Mouse (Mus musculus) ES-CJ7 (cell line): ENCODE measurements at regions not wholly inside any gene's neighbourhood (a gene's known extent, or its start where the extent isn't known, plus 50 kb on each side); places are given as distances from the start of the nearest gene placed in this dataset.
A peak's percentile ranks its signal among the peaks of the same experiment; 100 is the strongest.

Experiments
- DNase-seq: peaks from one replicate; pipeline ENCODE4 v3.0.0; 2011; ENCODE audit warnings: low read depth, low spot score

DNA sequence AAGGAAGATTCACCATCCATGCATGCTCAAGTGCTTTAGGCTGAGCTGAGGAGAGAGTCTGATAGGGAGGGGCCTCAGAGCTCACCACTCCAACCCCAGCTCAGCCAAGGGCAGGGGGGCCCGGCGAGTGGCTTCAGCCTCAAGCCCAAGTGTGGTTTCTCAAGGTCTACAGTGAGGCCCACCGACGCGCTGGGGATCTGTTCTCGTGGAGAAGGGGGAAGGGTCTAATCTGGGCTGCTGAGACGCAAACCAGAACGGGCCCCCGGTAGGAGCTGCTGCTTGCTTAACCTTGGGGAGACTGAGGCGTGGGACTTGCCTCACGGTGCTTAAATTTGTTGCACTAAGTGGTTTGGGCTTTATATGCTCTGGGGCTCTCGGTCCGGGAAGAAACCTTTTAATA is 70.9 kb downstream of the Asb1 start:
- DNase-seq, result peak; percentile 14

DNA sequence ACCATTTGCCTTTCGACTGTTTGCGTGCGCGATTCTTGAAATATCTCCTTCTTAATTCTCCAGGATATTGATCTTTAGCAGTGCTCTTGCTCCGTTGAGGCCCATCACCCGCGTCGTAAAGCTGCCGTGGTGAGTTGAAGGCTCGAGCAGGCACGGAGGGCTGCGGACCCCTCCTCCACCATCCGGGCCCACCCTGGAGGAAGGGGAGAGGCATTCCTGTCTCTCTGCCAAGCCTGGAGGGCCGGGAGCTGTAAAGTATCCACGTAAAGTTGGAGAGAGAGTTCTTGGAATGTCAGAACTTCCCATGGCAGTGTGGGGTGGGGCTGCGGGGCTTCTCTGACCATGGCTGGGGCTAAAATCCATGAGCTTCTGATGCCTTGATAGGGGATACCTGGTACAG is 71.3 kb downstream of the Asb1 start:
- DNase-seq, result no peak

DNA sequence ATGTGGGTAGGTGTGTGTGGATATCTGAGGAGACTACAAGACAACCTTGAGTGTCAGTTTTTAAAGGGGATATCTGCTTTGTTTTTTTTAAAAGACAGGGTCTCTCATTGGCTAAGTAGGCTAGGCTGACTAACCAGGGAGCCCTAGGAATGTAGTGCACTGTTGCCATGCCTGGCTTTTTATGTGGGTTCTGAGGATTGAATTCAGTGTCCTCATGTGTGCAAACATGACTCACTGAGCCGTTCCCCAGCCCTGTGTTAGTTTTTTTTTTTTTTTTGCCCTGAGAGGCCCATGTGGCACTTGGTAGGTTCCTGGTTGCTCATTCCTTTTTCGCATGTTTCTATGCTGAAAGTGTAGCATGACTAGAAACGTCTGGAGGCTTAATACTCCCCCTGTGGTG is 72.6 kb downstream of the Asb1 start:
- no peak for DNase-seq

DNA sequence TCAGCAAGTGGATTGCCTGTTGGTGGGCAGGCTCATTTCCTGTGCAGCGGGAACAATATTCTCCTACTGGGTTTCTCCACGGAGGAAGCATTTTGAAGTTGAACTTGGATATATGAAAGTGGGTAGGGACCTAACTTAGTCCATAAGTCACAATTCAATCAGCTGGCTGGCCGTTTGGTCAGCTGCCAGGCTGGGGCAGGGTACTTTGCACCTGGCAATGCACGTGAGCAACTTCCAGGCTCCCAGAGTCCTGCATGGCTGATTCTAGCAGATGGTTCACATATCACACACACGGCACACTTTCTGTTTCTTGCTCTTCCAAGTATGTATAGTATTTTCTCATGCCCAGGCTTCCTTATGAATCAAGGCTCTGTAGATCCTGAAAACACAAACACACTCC is 75.1 kb downstream of the Asb1 start:
- no peak for DNase-seq

DNA sequence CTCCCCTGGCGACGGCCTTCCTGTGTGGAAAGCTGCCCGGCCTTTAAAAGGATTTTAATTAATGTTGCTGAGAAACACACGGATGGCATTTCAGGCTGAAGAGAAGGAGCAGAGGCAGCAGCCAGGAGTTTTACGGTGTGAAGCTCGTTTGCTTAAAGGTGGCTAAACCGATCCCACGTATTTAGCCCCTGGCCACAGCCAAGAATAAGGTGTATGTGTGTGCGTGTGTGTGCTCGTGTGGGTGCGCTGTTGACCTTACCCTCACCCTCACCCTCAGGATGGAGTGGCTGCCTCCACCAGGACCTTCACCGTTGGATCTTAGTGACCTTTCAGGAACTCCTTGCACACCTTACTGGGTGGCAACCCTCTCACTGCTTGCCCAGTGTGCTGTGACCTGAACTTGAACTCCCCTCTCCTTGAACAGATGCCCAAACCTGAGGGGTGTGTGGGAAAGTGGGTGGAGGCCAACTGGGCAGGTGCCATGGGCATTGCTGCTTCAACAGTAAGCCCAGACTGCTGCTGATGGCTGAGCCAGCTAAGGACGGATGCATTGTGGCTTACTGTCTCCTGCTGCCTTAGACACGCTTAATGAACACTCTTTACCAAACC is 78.3 kb downstream of the Asb1 start:
- no peak for DNase-seq

DNA sequence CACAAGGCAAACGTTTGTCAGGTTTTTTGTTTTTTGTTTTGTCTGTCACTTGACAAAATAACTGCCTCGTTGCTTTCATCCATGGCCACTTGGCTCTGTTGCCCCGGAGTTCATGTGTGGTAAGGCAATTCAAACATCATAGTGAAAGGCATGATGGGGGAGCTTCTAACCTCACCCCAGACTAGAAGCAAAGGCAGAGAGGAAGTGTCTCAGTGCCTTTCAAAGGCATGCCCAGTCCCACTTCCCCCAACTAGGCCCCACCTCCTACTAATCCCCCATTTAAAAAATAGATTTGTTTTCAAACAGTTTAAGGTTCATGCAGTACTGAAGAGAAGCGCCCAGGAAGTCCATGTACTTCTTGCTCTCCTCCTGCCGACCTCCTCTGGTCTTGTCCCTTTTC is 80.8 kb downstream of the Asb1 start:
- DNase-seq, result no peak

DNA sequence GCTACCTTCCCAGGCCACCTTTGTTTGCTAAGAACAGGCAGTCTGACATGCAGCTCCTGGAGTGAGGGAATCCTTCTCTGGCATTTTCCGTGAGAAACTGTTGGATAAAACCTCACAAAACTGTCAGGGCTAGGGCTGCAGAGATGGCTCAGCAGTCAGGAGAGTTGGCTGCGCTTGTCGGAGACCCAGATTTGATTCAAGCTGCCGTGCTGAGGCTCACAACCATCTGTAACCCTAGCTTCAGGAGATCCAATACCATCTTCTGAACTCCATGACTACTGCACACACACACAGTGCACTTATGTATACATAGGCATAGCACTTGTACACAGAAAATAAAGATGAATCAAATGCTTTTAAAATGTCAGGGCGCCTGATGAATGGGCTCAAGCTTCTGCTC is 82.5 kb downstream of the Asb1 start:
- no peak for DNase-seq

DNA sequence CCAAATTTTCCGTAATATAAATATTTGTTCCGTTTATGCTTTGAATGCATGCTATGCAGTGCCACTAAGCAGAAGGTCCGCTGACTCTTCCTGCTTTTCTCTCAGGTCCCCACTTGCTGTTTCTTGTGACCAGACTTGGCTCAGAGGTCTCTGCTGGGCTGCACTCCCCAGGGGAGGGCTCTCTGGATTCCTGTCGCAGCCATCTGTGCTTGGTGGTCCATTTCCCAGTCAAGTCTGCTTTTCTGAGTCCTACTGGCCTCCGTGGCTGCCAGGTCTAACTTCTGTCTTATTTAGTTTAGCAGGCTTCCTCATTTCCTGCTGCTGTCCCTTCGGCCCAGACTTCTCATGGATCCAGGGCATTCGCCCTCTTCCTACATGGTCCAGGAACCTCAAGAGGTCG is 83.7 kb downstream of the Asb1 start:
- no peak for DNase-seq

DNA sequence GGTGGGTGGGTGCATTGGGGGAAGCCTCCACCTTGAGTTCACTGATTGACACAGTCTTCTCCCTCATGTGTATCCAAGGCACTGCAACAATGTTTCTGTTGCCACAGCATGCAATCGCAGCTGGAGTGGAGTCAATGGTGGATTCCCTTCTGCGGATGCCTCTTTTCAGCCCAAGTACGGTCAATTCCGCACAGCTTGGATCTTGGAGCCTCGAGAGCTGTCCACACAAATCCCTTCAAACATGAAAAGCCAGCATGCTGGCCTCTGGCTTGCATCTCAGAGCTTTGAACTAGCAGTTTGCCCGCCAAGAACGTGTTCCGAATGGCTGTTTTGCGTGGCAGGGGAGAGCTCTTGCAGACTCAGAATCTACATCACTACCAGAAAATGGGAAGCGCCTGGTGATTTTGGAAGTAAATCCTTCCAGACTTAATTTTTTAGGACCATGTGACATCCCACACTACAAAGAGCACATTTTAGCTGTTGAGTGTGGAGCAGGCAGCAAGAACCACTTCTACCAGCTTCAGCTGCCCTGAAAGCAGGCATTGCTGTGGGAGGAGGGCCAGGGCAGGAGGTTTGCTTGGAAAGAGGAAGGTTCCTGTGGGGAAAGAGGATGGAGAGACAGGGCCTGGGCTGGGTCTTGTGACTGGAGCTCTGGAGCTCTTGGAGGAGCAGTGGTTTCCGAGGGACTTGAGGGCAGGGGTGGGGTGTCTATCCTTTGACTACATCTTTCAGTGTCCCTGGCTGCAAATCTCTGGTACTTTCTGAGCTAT is 84.4 kb downstream of the Asb1 start:
- no peak for DNase-seq

DNA sequence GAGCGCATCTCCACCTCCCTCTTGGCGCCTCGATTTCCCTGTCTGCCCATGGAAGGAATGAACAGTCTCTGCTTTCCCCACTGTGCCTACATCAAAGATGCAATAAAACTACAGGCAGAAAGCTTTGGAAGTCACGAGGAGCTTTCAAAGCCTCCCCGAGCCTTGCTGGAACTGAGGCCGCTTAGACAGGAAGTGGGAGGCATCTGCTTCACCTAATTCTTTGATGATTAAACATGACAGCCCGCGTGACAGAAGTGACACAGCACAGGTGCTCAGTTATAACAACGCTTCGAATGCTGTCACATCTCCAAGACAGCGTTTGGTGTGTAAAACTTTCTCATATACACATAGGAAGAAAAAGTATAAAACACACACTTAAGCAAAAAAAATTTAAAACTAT is 85.7 kb downstream of the Asb1 start:
- DNase-seq, result no peak

DNA sequence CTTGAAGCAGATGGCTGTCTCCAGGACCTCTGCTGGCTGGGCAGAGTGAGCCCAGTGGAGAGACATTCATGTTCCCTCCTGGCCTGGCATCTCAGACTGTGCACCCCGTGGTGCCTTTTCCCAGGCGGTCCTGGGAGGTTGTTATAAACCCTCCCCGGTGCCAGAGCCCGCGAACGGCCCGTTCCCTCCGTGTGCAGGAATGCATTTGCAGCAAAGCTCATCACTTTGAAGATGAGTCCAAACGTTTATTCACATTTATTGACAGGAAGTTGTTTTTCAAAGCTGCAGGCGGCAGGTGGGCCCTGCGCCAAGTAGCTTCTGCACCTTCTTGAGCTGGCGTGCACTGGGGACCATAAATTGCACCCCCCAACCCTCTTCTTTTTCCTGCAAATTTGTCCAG is 89.9 kb downstream of the Asb1 start:
- no peak for DNase-seq

DNA sequence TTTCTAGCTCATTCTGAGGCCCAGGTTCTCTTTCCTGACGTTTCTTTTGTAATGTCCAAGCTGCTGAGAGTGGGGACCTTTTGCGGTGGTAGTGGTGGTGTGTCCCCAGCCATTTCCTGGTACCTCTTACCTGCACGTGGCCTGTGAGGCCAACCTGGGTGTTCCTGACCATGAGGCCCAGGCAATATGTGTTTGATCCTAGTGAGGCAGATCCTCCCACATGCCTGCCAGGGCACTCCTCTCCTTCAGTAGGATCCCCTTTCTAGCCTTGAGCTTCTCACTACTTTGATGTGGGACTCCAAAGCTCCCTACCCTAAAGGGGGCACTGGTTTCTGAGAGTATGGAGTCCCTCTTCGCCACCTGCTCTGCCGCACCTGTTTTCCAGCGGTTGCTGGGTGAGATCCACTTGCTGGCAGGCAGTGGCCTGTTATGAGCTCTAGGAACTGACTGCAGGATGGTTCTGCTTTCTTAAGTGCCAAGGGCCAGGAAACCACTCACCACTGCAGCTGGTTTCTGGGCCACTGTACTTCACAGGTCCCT is 90.6 kb downstream of the Asb1 start:
- no peak for DNase-seq

DNA sequence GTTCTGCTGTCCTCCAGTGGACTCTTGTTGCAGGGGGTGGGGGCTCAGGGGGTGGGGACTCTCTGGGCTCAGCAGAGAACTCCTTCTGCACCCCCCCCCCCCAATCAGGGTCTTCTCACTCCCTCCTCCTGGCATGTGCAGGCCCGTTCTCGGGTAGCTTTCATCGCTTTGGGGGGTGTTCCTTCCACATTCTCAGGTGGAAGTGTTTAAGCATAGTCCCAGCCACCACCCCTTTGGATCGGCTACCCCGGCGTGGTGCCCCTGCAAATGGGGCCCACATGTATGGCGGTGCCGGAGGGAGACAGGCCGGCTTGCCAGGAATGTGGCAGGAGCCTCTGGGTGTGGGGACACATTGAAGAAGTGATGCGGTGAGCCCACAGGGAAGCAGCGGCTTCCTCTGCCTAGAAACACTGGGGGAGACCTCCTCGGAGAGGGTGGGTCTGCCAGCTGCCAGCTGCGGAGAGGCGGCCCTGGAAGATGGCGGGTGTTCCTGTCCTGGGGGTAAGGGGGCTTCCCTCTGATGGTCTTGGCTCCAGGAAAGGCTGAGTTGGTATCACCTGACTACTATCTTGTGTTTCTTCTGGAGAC is 92.7 kb downstream of the Asb1 start:
- no peak for DNase-seq

DNA sequence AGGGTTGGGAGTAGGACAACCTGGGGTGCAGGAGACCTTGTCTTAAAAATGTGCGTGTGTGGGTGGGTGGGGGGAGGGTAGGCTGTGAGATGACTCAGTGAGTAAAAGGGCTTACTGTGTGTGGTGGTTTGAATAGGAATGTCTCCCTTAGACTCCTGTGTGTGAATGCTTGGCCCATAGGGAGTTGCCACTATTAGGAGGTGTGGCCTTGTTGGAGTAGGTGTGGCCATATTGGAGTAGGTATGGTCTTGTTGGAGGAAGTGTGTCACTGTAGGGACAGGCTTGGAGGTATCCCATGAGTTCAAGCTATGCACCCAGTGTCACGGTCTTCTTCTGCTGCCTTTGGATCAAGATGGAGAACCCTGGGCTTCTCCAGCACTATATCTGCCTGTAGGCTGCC is 96.2 kb downstream of the Asb1 start:
- no peak for DNase-seq

DNA sequence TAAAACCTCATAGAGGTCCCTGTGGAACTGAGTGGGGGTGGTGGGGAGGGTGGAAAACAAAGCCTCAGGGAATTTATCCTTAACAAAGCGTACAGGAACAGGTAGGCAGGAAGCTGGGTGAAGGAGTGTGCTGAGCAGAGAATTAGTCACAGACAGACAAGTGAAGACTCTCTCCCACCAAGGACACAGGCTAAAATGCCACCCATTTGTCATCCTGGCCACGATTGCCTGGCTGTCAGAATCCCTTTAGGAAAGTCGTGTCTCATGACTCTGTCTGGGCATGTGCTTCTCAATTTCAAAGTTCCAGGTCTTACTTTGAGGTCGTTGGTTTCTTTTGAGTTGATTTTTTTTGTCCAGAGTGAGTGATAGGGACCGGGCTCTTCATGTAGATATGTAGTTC is 100.2 kb downstream of the Asb1 start:
- DNase-seq, result no peak

DNA sequence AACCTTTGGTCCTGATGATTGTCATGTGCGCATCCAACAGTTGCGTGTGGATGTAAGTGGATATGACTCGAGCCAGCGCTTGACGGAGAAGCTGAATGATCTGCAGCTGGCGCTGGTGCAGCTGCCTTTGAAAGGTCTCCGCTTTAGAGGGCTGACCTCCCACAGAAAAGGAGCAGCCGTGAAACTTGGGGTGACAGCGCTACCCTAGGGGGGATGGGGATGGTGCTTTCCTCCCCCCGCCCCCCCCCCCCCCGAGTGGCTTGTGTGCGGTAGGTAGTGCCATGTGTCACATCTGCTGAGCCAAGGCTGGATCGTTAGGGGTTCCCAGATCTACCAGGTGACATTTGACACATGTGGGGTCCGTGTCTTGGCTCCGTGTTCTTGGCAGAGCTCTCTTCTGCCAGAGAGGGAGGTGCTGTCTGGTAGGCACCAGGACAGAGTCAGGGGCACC is 118.7 kb downstream of the Asb1 start:
- DNase-seq, result no peak

DNA sequence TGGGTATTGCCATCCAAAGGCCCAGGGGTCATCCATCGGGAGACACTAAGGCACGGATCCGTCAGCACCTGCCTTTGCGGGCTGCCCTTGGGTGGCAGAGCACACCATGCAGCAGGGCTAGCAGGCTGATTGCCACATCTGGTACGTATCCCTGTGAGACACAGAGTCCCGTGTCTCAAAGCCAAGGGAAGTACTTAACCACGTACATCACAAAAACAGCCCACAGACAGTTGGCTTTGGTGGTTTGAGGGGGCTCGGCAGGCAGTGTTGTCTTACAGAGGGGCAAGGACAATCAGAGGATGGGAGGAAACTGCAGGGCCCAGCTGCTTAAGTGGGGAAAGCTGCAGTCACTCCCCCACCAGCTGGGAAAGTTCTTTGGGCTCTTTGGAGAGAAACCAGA is 119.1 kb downstream of the Asb1 start:
- DNase-seq, result no peak

DNA sequence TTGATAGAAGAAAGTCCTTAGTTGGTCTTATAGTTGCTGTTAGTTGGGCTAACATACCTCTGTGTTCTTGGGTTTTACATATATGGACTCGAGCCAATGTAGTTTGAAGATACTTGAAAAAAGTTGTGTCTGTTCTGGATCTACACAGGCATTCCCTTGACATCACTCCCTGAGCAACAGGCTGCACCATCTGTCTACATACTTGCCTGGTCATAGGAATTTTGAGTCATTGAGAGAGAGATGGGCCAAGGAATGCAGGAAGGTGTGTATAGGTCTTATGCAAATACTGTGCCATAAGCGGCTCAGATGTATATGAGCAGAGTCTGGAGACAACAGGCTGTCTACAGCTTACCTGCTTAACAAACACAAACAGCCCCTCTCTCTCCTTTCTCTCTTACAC is 122.9 kb downstream of the Asb1 start:
- no peak for DNase-seq

DNA sequence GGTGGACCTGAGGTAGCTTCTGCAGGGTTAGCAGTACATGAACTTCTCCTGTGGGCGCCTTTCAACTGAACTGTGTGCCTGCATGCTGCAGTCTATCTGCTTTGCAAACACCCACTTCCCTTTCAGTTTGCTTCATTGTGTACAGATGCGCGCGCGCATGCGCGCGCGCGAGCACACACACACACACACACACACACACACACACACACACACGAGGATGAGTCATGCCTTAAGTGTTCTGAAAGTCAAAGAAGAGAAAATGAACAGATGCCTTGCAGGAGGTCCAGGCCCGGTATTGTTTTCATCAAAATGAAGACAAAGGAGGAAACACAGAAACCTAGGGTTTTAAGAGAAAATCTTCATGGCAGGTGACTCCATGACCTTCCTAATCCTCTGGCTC is 124.3 kb downstream of the Asb1 start:
- DNase-seq, result no peak

DNA sequence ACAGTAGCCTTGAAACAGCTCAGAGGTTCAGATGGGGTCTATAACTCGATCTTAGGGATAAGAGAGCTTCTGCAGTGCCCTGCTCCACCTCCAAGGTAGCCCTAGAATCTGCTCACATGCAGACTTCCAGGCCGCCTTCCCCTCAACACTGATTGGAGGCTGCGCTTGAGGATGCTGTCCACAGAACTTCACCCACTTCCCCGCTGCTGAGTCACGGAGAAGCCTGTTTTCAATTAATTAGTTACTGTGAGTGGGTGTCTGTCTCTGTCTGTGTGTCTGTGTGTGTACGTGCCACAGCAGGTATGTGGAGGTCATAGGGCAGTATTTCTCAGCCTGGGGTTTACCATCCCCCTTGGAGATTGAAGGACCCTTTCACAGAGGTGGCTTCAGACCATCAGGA is 128.2 kb downstream of the Asb1 start:
- DNase-seq, result no peak

DNA sequence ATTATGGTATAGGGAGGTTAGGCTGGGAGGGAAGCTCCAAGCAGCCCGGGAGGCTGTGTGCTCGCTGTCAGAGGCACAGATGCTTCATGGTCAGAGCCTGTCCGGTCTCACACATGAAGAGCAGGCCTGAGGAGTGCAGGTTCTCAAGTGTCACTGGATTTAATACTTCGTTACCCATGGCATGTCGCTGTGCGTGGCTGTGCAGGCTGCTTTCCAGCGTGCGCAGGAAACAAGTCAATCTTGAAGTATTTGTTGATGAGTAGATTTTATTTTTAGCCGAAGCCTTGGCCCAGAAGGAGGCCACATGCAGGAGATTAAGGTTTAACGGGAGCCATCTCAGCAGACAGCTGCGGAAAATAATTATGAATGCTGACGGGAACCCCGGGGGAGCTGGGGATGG is 130.3 kb upstream of the Twist2 start:
- no peak for DNase-seq

DNA sequence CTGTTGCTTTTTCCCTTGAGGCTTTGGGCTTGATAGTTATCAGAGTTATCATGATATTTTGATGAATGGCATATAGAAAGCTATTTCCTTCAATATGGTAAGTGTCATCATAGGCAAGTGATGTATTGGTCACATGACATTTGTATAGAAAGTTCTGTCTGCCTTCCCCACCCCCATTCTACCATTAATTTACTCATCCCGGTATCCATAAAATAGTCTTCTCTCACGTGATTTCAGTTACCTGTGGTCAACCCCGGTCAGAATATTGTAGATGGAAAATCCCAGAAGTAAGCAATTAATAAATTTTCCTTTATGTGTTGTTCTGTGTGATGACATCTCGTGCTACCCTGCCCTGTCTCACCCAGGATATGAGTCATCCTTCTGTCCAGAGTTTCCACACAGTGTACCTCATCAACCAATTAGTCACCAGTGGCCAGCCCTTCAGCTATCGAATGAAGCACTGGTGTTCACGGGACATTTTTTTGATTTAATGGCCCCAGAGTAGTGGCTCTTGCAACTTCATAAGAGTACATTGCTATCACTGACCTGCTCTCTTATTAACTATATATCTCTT is 127.1 kb upstream of the Twist2 start:
- no peak for DNase-seq

DNA sequence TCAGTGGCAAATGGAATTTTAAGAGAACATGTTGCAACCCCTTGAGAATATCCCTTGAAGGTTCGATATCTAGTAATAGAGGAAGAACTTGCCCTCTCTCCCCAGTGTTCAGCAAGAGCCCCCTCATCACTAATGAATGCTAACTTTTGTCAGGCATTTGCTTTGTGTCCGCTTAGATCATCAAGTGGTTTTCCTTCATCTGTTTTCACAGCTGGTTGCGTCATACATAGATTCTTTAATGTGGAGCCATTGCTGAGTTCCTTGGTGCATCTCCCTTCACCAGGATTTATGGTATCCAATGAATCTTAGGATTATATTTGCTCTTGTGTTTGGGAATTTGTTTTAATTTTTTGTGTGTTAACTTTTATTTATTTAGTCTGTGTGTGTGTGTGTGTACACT is 124.2 kb upstream of the Twist2 start:
- DNase-seq, result no peak
